Mouse (Mus musculus) kidney, postnatal 0 days (tissue): ENCODE measurements around the gene Mrm2. TPM values are rescaled to one million over a fixed set of nuclear protein-coding genes. Genes with fewer than 3 reads are reported as not detected.

Experiments used
- ATAC-seq: fragments of 200-750 bp; cut with Nextera tagmentation; replicated peaks from 2 replicates; pipeline ENCODE4 v1.8.0; 2017; ENCODE audit warnings: low read depth, moderate number of reproducible peaks, moderate TSS enrichment, moderate library complexity; ENCODE audit not compliant: low FRiP score
- DNase-seq: peaks from one replicate; pipeline ENCODE4 v3.0.0-alpha.2; 2016; ENCODE audit warnings: low spot score
- H3K27ac ChIP-seq: fragments of 300-500 bp; sonication (generic); 2 replicates; pipeline ENCODE4 v1.5.1; 2014; ENCODE audit warnings: mild to moderate bottlenecking
- H3K27me3 ChIP-seq: fragments of 300-500 bp; sonication (generic); 2 replicates; pipeline ENCODE4 v1.6.1; 2014; ENCODE audit warnings: low read length, mixed read lengths; ENCODE audit not compliant: insufficient read depth
- H3K36me3 ChIP-seq: fragments of 300-500 bp; sonication (generic); 2 replicates; pipeline ENCODE4 v1.6.1; 2014; ENCODE audit warnings: low read length, mixed read lengths; ENCODE audit not compliant: insufficient read depth
- H3K4me1 ChIP-seq: fragments of 300-500 bp; sonication (generic); replicated peaks from 2 replicates; pipeline ENCODE4 v1.6.1; 2014; ENCODE audit warnings: antibody characterized with exemption, low read length, mixed read lengths; ENCODE audit not compliant: insufficient read depth
- H3K4me2 ChIP-seq: fragments of 300-500 bp; sonication (generic); 2 replicates; pipeline ENCODE4 v1.6.1; 2014; ENCODE audit warnings: mild to moderate bottlenecking, low read length, moderate library complexity, mixed read lengths
- H3K4me3 ChIP-seq: fragments of 300-500 bp; sonication (generic); replicated peaks from 2 replicates; pipeline ENCODE4 v1.5.1; 2014; ENCODE audit warnings: low read depth, low read length
- H3K9ac ChIP-seq: fragments of 300-500 bp; sonication (generic); 2 replicates; pipeline ENCODE4 v1.6.1; 2014; ENCODE audit warnings: low read depth, low read length
- H3K9me3 ChIP-seq: fragments of 300-500 bp; sonication (generic); replicated peaks from 2 replicates; pipeline ENCODE4 v1.6.1; 2016; ENCODE audit warnings: low read length, inconsistent platforms, mixed read lengths
- CTCF ChIP-seq: IDR thresholded peaks from 2 replicates; pipeline ENCODE4 v1.5.1; 2016; ENCODE audit warnings: antibody characterized with exemption, low read depth, mild to moderate bottlenecking, moderate library complexity
- WGBS: fragments of 180-500 bp; shearing (Covaris S2); extraction: QIAGEN DNeasy Blood & Tissue Kit; methylation state at CpG from one replicate; pipeline ENCODE4 v1.1.7; 2014; 5-methylcytosine and 5-hydroxymethylcytosine counted together
- polyA plus RNA-seq: library from polyadenylated mRNA; unstranded; fragments of >200 nt; fragmentation: Nextera tagmentation; extraction: Ambion mirVana; gene quantifications from 2 replicates; pipeline ENCODE4 v1.2.1, GENCODE M21; 2015

The Mrm2 gene
- polyA plus RNA-seq, 1 experiment from 2014 or later = 17.3 TPM

GRCm38 (mm10) chr5:140349882-140350281 is 18.2 kb upstream of the Mrm2 start:
- H3K9ac ChIP-seq = no peak overlapping the region
- TF ChIP-seq CTCF = no peak

GRCm38 (mm10) chr5:140346050-140346449 is 14.4 kb upstream of the Mrm2 start:
- H3K27ac ChIP-seq = no peak overlapping the region
- H3K4me3 ChIP-seq = no peak overlapping the region
- no peaks in the 10 kb centered on the region for H3K27me3 ChIP-seq
- WGBS = 67% methylated on average over 1 of the region's 1 CpGs
- H3K4me2 ChIP-seq = no peak overlapping the region
- peaks cover 36% of the 10 kb centered on the region; the same call in 1 of the 2 replicates for H3K36me3 ChIP-seq
- ATAC-seq (no peak), DNase-seq (no peak)
- no peaks in the 10 kb centered on the region for H3K9me3 ChIP-seq
- TF ChIP-seq CTCF = no peak
- H3K9ac ChIP-seq = no peak overlapping the region
- H3K4me1 ChIP-seq = no peaks in the 10 kb centered on the region

More at GRCm38 (mm10) chr5:140349882-140350281, 18.2 kb upstream of the Mrm2 start:
- ATAC-seq = no peak
- no peak overlapping the region for H3K4me2 ChIP-seq
- H3K36me3 ChIP-seq = peaks cover 35% of the 10 kb centered on the region
- H3K4me1 ChIP-seq = no peaks in the 10 kb centered on the region
- 88% methylated on average over 9 of the region's 9 CpGs for WGBS
- H3K4me3 ChIP-seq = no peak overlapping the region
- DNase-seq = no peak
- no peaks in the 10 kb centered on the region for H3K27me3 ChIP-seq
- no peaks in the 10 kb centered on the region for H3K9me3 ChIP-seq
- H3K27ac ChIP-seq = no peak overlapping the region

GRCm38 (mm10) chr5:140345244-140345643 is 13.5 kb upstream of the Mrm2 start:
- DNase-seq (no peak), ATAC-seq (no peak)
- no peak for TF ChIP-seq CTCF
- Histone ChIP-seq H3K4me2 (no peak overlapping the region), H3K27me3 (no peaks in the 10 kb centered on the region), H3K4me3 (no peak overlapping the region), H3K27ac (no peak overlapping the region), H3K36me3 (peaks cover 42% of the 10 kb centered on the region), H3K4me1 (no peaks in the 10 kb centered on the region), H3K9ac (no peak overlapping the region), H3K9me3 (no peaks in the 10 kb centered on the region)
- WGBS = 84% methylated on average over 4 of the region's 4 CpGs

- H3K4me2 ChIP-seq = no peak overlapping the region
- H3K27ac ChIP-seq = no peak overlapping the region
- no peaks in the 10 kb centered on the region for H3K27me3 ChIP-seq
- H3K36me3 ChIP-seq = peaks cover 47% of the 10 kb centered on the region
- H3K9me3 ChIP-seq = no peaks in the 10 kb centered on the region
- TF ChIP-seq CTCF = peak; percentile 43; the same call in 1 of the 2 replicates
- no peak overlapping the region for H3K4me3 ChIP-seq
- DNase-seq (no peak), ATAC-seq (no peak)
- H3K9ac ChIP-seq = no peak overlapping the region
- 84% methylated on average over 4 of the region's 4 CpGs for WGBS
- H3K4me1 ChIP-seq = no peaks in the 10 kb centered on the region
Observed at GRCm38 (mm10) chr5:140342880-140343279, 11.2 kb upstream of the Mrm2 start.

GRCm38 (mm10) chr5:140339836-140340235 is 8.1 kb upstream of the Mrm2 start:
- Histone ChIP-seq H3K4me3 (no peak overlapping the region), H3K9me3 (no peaks in the 10 kb centered on the region), H3K4me2 (no peak overlapping the region), H3K9ac (no peak overlapping the region), H3K27me3 (no peaks in the 10 kb centered on the region), H3K27ac (no peak overlapping the region), H3K4me1 (no peaks in the 10 kb centered on the region), H3K36me3 (peaks cover 33% of the 10 kb centered on the region)
- DNase-seq (no peak), ATAC-seq (no peak)
- no peak for TF ChIP-seq CTCF
- WGBS = 88% methylated on average over 3 of the region's 3 CpGs

- DNase-seq (no peak), ATAC-seq (no peak)
- Histone ChIP-seq H3K36me3 (peaks cover 25% of the 10 kb centered on the region), H3K27ac (no peak overlapping the region), H3K9ac (no peak overlapping the region), H3K27me3 (no peaks in the 10 kb centered on the region), H3K4me3 (no peak overlapping the region), H3K4me2 (no peak overlapping the region), H3K9me3 (no peaks in the 10 kb centered on the region), H3K4me1 (no peaks in the 10 kb centered on the region)
- TF ChIP-seq CTCF = peak; percentile 13; the same call in 1 of the 2 replicates
- WGBS = 93% methylated on average over 4 of the region's 4 CpGs
Observed at GRCm38 (mm10) chr5:140338779-140339178, 7.1 kb upstream of the Mrm2 start.

- H3K9ac ChIP-seq = no peak overlapping the region
- no peak overlapping the region for H3K4me2 ChIP-seq
- no peaks in the 10 kb centered on the region for H3K27me3 ChIP-seq
- no peak overlapping the region for H3K4me3 ChIP-seq
- peak; percentile 58 for DNase-seq
- H3K27ac ChIP-seq = no peak overlapping the region
- H3K9me3 ChIP-seq = no peaks in the 10 kb centered on the region
- TF ChIP-seq CTCF = peak; percentile 79
- no peaks in the 10 kb centered on the region for H3K4me1 ChIP-seq
- WGBS = 74% methylated on average over 1 of the region's 1 CpGs
- peaks cover 22% of the 10 kb centered on the region for H3K36me3 ChIP-seq
- no peak for ATAC-seq
Observed at GRCm38 (mm10) chr5:140336680-140337079, 5.0 kb upstream of the Mrm2 start.
